Mouse (Mus musculus) kidney, adult 11 months (tissue): ENCODE data around the gene 5430402E10Rik.
"Not testable (repeated sequence)": the region's sequence is repeated elsewhere in the genome, so short reads cannot be mapped to it uniquely, and the experiment has no call there.

Source experiments
- DNase-seq: peaks from one replicate; pipeline ENCODE4 v3.0.0; 2022

Gene 5430402E10Rik

DNA sequence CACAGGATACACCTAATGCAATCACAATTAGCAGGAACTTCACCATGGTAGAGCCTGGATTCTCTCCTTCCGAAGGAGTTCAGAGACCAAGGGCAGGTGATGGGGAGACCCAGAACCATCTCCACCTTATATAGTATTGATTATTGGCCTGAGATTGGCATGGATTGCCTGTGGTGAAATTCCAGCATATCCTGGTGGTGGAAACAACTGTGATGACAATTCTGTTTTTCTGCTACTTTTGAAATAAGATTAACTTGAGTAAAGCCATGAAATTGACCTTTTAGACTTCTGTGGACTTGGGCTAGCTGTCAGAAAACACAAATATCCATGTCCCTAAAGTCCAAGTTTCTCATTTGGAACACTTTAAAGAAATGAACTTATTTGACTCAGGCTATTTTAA, at the start of gene 5430402E10Rik:
5430402E10Rik (minus strand) TSS at position 101 of the 400 bp plus-strand sequence.
- not testable (repeated sequence) for DNase-seq

DNA sequence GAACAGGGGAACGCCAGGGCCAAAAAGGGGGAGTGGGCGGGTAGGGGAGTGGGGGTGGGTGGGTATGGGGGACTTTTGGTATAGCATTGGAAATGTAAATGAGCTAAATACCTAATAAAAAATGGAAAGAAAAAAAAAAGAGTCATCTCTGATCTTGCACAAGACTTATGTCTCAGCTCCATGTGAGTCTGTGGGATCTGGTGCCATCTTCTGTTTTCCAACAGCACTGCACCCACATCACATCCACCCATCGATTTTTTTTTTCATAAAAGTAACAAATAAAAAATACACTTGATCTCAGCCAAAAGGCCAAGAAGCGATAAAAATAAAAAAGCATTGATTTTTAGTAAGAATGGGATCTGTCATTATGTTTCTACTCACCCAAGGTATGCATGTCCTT, 44.8 kb downstream of the 5430402E10Rik start:
- DNase-seq: not testable (repeated sequence)
